Mouse (Mus musculus): ENCODE measurements around the gene Rnf182.

Gene Rnf182

GRCm38 (mm10) chr13:43703471-43703870 lies 88.0 kb downstream of the Rnf182 start:
- DNase-seq, result no peak

- no peak for DNase-seq
These were observed 89.1 kb downstream of the Rnf182 start for GRCm38 (mm10) chr13:43704533-43705116.

- DNase-seq, result no peak
These were observed 90.9 kb downstream of the Rnf182 start for GRCm38 (mm10) chr13:43706387-43706786.

GRCm38 (mm10) chr13:43709529-43709928 lies 94.0 kb downstream of the Rnf182 start:
- DNase-seq, result no peak

- no peak for DNase-seq
These were observed 96.3 kb downstream of the Rnf182 start for GRCm38 (mm10) chr13:43711708-43712314.

- no peak for DNase-seq
These were observed 99.2 kb downstream of the Rnf182 start for GRCm38 (mm10) chr13:43714741-43715140.

GRCm38 (mm10) chr13:43715466-43715865 lies 100.0 kb downstream of the Rnf182 start:
- no peak for DNase-seq

- no peak for DNase-seq
These were observed 101.1 kb downstream of the Rnf182 start for GRCm38 (mm10) chr13:43716514-43717036.

- DNase-seq, result no peak
These were observed 102.7 kb downstream of the Rnf182 start for GRCm38 (mm10) chr13:43718173-43718572.

- no peak for DNase-seq
These were observed 105.0 kb downstream of the Rnf182 start for GRCm38 (mm10) chr13:43720496-43720895.

All from thymus, adult 18-20 months (tissue).